Mouse (Mus musculus) testis, adult 2 months (tissue): ENCODE results near the gene Nipsnap1. TPM values are rescaled to one million over a fixed set of nuclear protein-coding genes. Genes with fewer than 3 reads are reported as not detected.

ENCODE experiments used
- H3K27ac ChIP-seq: fragments of 200-500 bp; 2 replicates; pipeline ENCODE4 v1.5.1; 2012; ENCODE audit warnings: low read depth, low read length; ENCODE audit not compliant: control insufficient read depth, insufficient read depth
- H3K27me3 ChIP-seq: fragments of 200-500 bp; 2 replicates; pipeline ENCODE4 v1.6.1; 2012; ENCODE audit warnings: mild to moderate bottlenecking, low read length, moderate library complexity; ENCODE audit not compliant: control insufficient read depth, insufficient read depth
- H3K36me3 ChIP-seq: fragments of 200-500 bp; 2 replicates; pipeline ENCODE4 v1.6.1; 2012; ENCODE audit warnings: mild to moderate bottlenecking, low read length; ENCODE audit not compliant: control insufficient read depth, insufficient read depth
- H3K4me1 ChIP-seq: fragments of 200-500 bp; 2 replicates; pipeline ENCODE4 v1.6.1; 2012; ENCODE audit warnings: low read length; ENCODE audit not compliant: control insufficient read depth, insufficient read depth
- H3K4me3 ChIP-seq: fragments of 200-500 bp; 2 replicates; pipeline ENCODE4 v1.5.1; 2012; ENCODE audit warnings: low read depth, mild to moderate bottlenecking, low read length, moderate library complexity, mixed read lengths; ENCODE audit not compliant: control insufficient read depth
- CTCF ChIP-seq: fragments of 200-500 bp; IDR thresholded peaks from 2 replicates; pipeline ENCODE4 v1.5.1; 2012; ENCODE audit warnings: low read depth, mild to moderate bottlenecking, inconsistent platforms, low read length, moderate library complexity; ENCODE audit not compliant: control insufficient read depth, insufficient read depth, insufficient replicate concordance
- POLR2A ChIP-seq: fragments of 200-500 bp; IDR thresholded peaks from 2 replicates; pipeline ENCODE4 v1.6.1; 2012; ENCODE audit warnings: low read depth, mild to moderate bottlenecking, inconsistent platforms, low read length, moderate library complexity; ENCODE audit not compliant: control insufficient read depth
- polyA plus RNA-seq: library from polyadenylated mRNA; depleted of rRNA; stranded (reverse); fragments of >200 nt; gene quantifications from 2 replicates; pipeline ENCODE4 v1.2.3, GENCODE M21; 2012

The Nipsnap1 gene
- polyA plus RNA-seq, 1 experiment = 2.7 TPM

- no peak overlapping the region for H3K27ac ChIP-seq
- H3K36me3 ChIP-seq = no peaks in the 10 kb centered on the region
- H3K4me1 ChIP-seq = peaks cover 10% of the 10 kb centered on the region
- TF ChIP-seq CTCF (peak; percentile 86; the same call in 1 of the 2 replicates), POLR2A (no peak)
- H3K27me3 ChIP-seq = no peaks in the 10 kb centered on the region
- H3K4me3 ChIP-seq = no peak overlapping the region
Measured at GRCm38 (mm10) chr11:4900437-4900836, 26.7 kb downstream of the Nipsnap1 start.

GRCm38 (mm10) chr11:4901956-4902355 is 28.2 kb downstream of the Nipsnap1 start:
- Histone ChIP-seq H3K27ac (no peak overlapping the region), H3K4me3 (no peak overlapping the region), H3K36me3 (no peaks in the 10 kb centered on the region), H3K4me1 (peaks cover 6% of the 10 kb centered on the region), H3K27me3 (no peaks in the 10 kb centered on the region)
- no peak for TF ChIP-seq CTCF

GRCm38 (mm10) chr11:4906231-4906630 is 32.5 kb downstream of the Nipsnap1 start:
- Histone ChIP-seq H3K4me1 (no peaks in the 10 kb centered on the region), H3K4me3 (no peak overlapping the region), H3K27me3 (no peaks in the 10 kb centered on the region), H3K27ac (no peak overlapping the region), H3K36me3 (no peaks in the 10 kb centered on the region; the same call in 1 of the 2 replicates)
- no peak for TF ChIP-seq CTCF
- TF ChIP-seq POLR2A = no peak

- no peak overlapping the region for H3K4me3 ChIP-seq
- H3K27me3 ChIP-seq = no peaks in the 10 kb centered on the region
- H3K4me1 ChIP-seq = no peaks in the 10 kb centered on the region
- H3K27ac ChIP-seq = no peak overlapping the region
- H3K36me3 ChIP-seq = peaks cover 4% of the 10 kb centered on the region
- TF ChIP-seq POLR2A = no peak
- peak; percentile 47; the same call in 1 of the 2 replicates for TF ChIP-seq CTCF
Measured at GRCm38 (mm10) chr11:4916068-4916467, 42.3 kb downstream of the Nipsnap1 start.

GRCm38 (mm10) chr11:4921281-4921680 is 47.5 kb downstream of the Nipsnap1 start:
- Histone ChIP-seq H3K4me1 (no peaks in the 10 kb centered on the region), H3K27ac (no peak overlapping the region), H3K27me3 (no peaks in the 10 kb centered on the region), H3K36me3 (peaks cover 1% of the 10 kb centered on the region), H3K4me3 (no peak overlapping the region)
- TF ChIP-seq CTCF (no peak), POLR2A (no peak)

- Histone ChIP-seq H3K4me3 (no peak overlapping the region), H3K27ac (no peak overlapping the region), H3K4me1 (no peaks in the 10 kb centered on the region), H3K27me3 (no peaks in the 10 kb centered on the region), H3K36me3 (peaks cover 1% of the 10 kb centered on the region)
- TF ChIP-seq CTCF (no peak), POLR2A (no peak)
Measured at GRCm38 (mm10) chr11:4921751-4922150, 48.0 kb downstream of the Nipsnap1 start.

- Histone ChIP-seq H3K27ac (no peak overlapping the region), H3K4me3 (no peak overlapping the region), H3K27me3 (no peaks in the 10 kb centered on the region), H3K4me1 (no peaks in the 10 kb centered on the region), H3K36me3 (no peaks in the 10 kb centered on the region; the same call in none of the 2 replicates)
- TF ChIP-seq POLR2A = no peak
- no peak for TF ChIP-seq CTCF
Measured at GRCm38 (mm10) chr11:4927224-4927623, 53.5 kb downstream of the Nipsnap1 start.
